Mouse (Mus musculus): Measurements from ENCODE around the gene Eif1.

GRCm38 (mm10) chr11:100362979-100363562 lies 43.4 kb downstream of the Eif1 start:
- TF ChIP-seq CTCF (IDR thresholded peaks at IDR 0.05; ENCODE audit: low read depth) (peak; percentile 83), EP300 (IDR thresholded peaks at IDR 0.05; ENCODE audit: low read depth) (no peak)

Measured in liver, embryonic 14.5 days (tissue).